ENCODE assay signal across 8 mouse cellular contexts in the genomic region with DNA sequence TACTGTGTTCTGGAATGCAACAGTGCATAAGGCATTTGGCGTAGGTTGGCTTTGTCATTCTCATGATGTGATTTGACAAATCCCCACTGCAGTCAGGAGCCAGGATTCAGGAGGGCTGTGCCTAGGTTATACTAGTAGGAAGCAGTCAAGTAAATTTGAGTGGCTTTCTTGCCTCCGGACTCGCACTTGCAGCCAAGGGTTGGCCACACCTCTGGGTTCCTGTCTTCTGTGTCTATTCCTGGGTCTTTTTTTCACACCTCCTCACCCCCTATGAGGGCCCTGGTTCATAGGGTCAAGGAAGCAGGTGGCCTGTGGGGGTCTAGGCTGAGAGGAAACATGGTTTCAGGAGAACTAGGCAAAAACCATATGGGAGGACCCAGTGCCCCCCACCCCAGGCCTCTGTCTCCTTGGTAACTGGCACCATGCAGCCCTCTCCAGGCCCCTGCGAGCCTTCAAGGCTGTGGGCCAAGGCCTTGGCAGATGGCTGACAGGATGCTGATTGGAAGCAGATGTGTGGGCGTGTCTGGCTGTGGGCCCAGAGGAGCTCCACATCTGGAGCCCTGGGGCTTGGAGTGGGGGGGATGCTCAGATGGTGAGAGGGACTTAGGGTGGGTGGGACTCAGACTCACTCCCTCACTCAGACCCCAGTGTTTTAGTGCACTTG.
DNase-seq lines count a peak whose midpoint lies in the region; ATAC-seq lines count a peak whose summit lies in the region.

No protein-coding gene starts in this region.

- H3K27me3 ChIP-seq in heart, embryonic 14.5 days (ENCODE audit: control insufficient read depth, insufficient read depth, low read length), result peaks cover 3% of the 10 kb centered on the region; the same call in 1 of the 2 replicates
- no peaks in the 10 kb centered on the region for H3K27me3 ChIP-seq in kidney, embryonic 15.5 days
- H3K27me3 ChIP-seq in midbrain, embryonic 10.5 days (ENCODE audit: low read depth, poor library complexity, severe bottlenecking), result no peaks in the 10 kb centered on the region

- no peak overlapping the region for H3K4me2 ChIP-seq in heart, embryonic 14.5 days (ENCODE audit: low read length)
- H3K4me2 ChIP-seq in kidney, embryonic 15.5 days, result no peak overlapping the region

- WGBS in heart, embryonic 14.5 days, result 31% methylated on average over 5 of the region's 5 CpGs
- WGBS in kidney, embryonic 15.5 days, result 49% methylated on average over 5 of the region's 5 CpGs
- WGBS in midbrain, embryonic 10.5 days, result 76% methylated on average over 5 of the region's 5 CpGs

- H3K9me3 ChIP-seq in heart, embryonic 14.5 days (ENCODE audit: control insufficient read depth, low read length), result no peaks in the 10 kb centered on the region
- no peaks in the 10 kb centered on the region for H3K9me3 ChIP-seq in kidney, embryonic 15.5 days (replicated peaks)
- H3K9me3 ChIP-seq in midbrain, embryonic 10.5 days (replicated peaks), result no peaks in the 10 kb centered on the region

- H3K9ac ChIP-seq in heart, embryonic 14.5 days (ENCODE audit: low read length), result no peak overlapping the region
- H3K9ac ChIP-seq in kidney, embryonic 15.5 days, result no peak overlapping the region

- H3K4me3 ChIP-seq in heart, embryonic 14.5 days (ENCODE audit: control insufficient read depth in 1 of 2, insufficient read depth in 1 of 2, low read depth in 1 of 2, low read length in 2 of 2), result no peak overlapping the region
- no peak overlapping the region for H3K4me3 ChIP-seq in kidney, embryonic 15.5 days (replicated peaks)
- H3K4me3 ChIP-seq in midbrain, embryonic 10.5 days, result no peak overlapping the region

- no peaks in the 10 kb centered on the region for H3K36me3 ChIP-seq in heart, embryonic 14.5 days (ENCODE audit: control insufficient read depth, insufficient read depth, low read length)
- H3K36me3 ChIP-seq in kidney, embryonic 15.5 days, result no peaks in the 10 kb centered on the region
- no peaks in the 10 kb centered on the region for H3K36me3 ChIP-seq in midbrain, embryonic 10.5 days

- H3K4me1 ChIP-seq in heart, embryonic 14.5 days (ENCODE audit: control insufficient read depth in 2 of 2, insufficient read depth in 2 of 2, low read length in 2 of 2), result peaks cover 36 to 38% of the 10 kb centered on the region in 2 experiments
- peaks cover 31% of the 10 kb centered on the region for H3K4me1 ChIP-seq in kidney, embryonic 15.5 days
- peaks cover 17% of the 10 kb centered on the region for H3K4me1 ChIP-seq in midbrain, embryonic 10.5 days

- H3K27ac ChIP-seq in heart, embryonic 14.5 days (replicated peaks in 1 of 2; ENCODE audit: control insufficient read depth in 1 of 2, insufficient read depth in 1 of 2, low read depth in 2 of 2, low read length in 2 of 2), result peak overlapping the region; percentile 36 to 41
- no peak overlapping the region for H3K27ac ChIP-seq in kidney, embryonic 15.5 days
- peak overlapping the region; percentile 52 for H3K27ac ChIP-seq in midbrain, embryonic 10.5 days (replicated peaks)

- DNase-seq in cerebellum, postnatal 14 days, result peak; percentile 46 to 59
- no peak for DNase-seq in cerebellum, postnatal 36 days
- peak; percentile 74 for DNase-seq in fibroblast of lung, adult 2 months (ENCODE audit: low read depth)
- peak; percentile 44 for DNase-seq in midbrain, embryonic 10.5 days (ENCODE audit: low spot score)
- peak; percentile 74 for DNase-seq in thymus, postnatal 0 days (ENCODE audit: low spot score)
- no peak for DNase-seq in cerebellum, adult 11-12 months

- peak; percentile 83 for ATAC-seq in heart, embryonic 14.5 days (ENCODE audit: insufficient number of reproducible peaks, insufficient read depth, low FRiP score, low read depth)
- peak; percentile 76 for ATAC-seq in kidney, embryonic 15.5 days (replicated peaks; ENCODE audit: low FRiP score)

Comparison
In these comparisons a context has a peak if more than half of its experiments do, and no peak if none do; other contexts are left out.
1. DNase-seq: peak in cerebellum, postnatal 14 days (2 of 2), fibroblast of lung, adult 2 months (single experiment), midbrain, embryonic 10.5 days (single experiment) and thymus, postnatal 0 days (single experiment); none in cerebellum, postnatal 36 days (0 of 2) and cerebellum, adult 11-12 months (single experiment).